Mouse (Mus musculus) frontal cortex, postnatal 10 days (tissue): Measurements from ENCODE around the gene Szt2.
A peak's percentile ranks its signal among the peaks of the same experiment; 100 is the strongest.

Source experiments
- DNase-seq, 2 experiments: peaks; one replicate each; pipeline ENCODE4 v3.0.0; 2022; ENCODE audit warnings: low spot score in 2 of 2, mixed read lengths in 1 of 2

Szt2 gene

DNA sequence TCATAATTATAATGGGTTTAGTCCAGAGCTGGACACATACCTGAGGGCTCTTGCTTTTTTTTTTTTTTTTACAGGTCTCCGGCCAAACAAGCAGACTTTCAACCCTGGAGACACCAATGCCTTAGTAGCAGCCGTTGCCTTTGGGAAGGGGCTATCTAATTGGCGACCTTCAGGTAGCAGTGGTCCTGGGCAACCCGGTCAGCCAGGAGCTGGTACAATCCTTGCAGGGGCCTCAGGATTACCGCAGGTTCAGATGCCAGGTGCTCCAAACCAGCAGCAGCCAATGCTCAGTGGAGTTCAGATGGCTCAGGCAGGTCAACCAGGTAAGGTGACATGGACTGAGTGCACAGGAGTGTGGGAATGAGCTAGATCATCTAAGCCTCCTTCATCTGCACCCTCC lies 4.5 kb upstream of the Szt2 start:
- no peak for DNase-seq

DNA sequence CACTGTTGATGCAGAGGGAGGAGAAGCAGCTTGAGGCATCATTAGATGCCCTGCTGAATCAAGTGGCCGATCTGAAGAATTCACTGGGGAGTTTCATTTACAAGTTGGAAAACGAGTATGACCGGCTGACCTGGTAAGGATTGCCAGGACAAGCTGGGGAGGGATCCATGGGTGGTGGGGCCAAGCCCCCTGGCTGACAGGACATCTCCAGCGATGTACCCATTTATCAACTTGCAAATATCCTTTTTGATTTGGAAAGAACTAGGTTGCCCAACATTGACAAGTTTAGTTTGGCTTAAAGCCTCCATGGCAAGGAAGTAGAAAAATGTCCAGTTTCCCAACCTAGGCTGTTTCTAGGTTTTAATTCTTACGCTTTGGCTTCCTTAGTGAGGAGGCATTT lies 1.8 kb upstream of the Szt2 start:
- DNase-seq: no peak

GRCm38 (mm10) chr4:118402701-118403100 lies 6.4 kb downstream of the Szt2 start:
- no peak for DNase-seq

DNA sequence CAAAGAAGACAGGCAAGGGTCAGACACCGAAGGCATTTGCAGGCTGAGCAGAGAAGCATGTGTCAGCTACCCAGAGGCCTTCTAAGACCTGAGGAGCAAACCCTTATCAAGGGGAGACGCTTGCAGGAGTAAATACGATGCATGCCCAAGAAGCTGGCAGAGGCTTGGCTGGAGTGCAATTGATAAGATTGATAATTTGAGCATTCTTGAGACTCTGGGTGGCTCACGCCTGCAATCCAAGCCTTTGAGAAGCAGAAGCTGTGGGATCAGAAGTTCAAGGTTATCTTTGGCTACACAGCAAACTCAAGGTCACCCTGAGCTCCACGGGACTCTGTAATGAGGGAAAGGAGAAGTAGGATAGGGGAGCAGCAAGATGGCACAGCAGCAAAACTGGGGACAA lies 7.2 kb downstream of the Szt2 start:
- DNase-seq: no peak

GRCm38 (mm10) chr4:118401421-118401820 lies 7.7 kb downstream of the Szt2 start:
- DNase-seq: no peak

- no peak for DNase-seq
These were observed 10.7 kb downstream of the Szt2 start for GRCm38 (mm10) chr4:118398400-118398799.

DNA sequence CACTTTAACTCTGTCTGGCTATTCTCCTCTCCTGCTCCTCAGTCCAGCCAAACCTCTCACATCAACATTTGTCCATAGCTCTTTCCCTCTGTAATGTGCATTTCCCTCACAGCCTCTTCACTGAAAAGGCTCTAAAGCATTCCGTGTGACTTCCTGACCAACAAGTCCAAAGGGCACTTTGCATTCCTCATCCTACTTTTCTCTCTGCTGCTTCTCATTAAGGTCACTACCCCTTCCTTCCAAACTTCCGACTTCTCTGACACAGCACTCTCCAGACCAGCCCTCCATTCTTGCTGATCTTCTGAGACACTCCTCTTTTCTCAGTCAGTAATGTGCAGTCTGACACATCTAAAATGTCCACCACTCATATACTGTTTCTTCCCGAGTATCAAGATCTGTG lies 12.6 kb downstream of the Szt2 start:
- DNase-seq: no peak

DNA sequence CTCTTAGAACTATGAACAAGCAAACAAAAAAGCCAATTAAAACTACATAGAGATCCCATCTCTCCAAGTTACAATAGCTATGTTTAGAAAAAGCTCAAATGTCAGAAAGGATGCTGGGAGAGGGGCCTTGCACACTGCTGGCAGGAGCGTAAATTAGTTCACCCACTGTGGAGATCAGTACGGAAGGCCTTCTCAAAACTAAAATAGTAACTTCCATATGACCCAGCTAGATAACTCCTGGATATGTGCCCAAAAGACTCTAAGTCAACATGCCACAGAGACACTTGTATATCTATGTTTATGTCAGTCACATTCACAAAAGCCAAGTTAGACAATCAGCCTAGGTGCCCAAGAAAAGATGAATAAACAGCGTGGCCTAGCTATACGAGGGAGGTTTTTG lies 13.8 kb downstream of the Szt2 start:
- no peak for DNase-seq

DNA sequence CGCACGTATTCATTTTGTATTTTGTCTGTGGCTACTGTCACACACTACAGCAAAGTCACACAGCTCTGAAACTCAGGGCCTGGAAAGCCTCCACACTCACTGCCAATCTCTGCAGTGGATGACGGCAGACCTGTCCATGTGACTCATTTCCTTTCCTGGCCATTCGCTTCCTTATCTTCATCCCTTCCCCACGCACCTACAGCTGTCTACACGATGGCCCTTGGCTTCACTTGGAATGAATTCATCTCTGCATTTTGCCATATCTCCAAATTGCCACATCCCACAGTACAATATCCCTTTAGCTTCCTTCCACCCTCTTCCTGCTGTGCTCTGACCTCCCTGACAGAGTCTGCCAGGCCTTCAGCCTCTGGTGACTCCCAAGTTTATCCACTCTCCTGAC lies 14.6 kb downstream of the Szt2 start:
- no peak for DNase-seq

- no peak for DNase-seq
These were observed 18.9 kb downstream of the Szt2 start for GRCm38 (mm10) chr4:118390146-118390545.

DNA sequence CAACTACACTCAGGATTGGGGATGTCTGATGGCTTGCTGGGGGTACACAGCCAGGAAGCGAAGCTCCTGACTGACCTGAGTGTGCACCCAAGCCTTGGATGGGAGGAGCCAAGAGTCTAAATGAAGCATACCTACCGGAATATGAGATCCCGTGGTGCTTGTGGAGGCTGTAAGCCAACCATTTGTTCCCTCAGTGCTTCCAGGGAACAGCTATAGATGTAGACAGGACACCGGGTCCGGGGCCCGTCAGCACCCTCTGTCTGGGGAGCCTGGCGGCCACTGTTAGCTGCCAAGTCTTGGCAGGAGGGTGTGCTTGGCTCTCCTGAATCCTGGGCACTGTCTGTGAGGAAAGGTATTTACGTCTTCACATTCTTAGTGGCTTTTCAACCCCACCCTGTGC lies 21.8 kb downstream of the Szt2 start:
- DNase-seq: no peak

DNA sequence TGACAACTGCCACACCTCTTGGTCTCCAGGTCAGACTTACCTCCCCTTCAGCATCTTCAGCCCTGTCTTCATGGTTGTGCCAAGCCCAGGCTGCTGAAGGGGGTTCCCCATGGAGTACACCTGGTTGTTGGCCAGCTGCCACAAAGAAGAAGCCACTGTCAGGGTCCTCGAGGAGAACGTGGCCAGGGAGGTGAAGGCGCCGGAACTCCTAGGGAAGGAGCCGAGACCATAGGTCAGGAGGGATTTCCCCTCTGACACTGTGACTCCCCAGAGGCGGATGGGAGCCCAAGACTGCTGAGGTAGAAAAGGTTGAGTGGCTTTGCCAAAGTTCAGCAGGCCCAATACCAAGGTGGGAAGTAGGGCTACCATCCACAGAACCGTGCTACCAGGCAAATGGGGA lies 25.8 kb downstream of the Szt2 start:
- no peak for DNase-seq

GRCm38 (mm10) chr4:118375999-118376398 lies 33.1 kb downstream of the Szt2 start:
- DNase-seq: no peak

DNA sequence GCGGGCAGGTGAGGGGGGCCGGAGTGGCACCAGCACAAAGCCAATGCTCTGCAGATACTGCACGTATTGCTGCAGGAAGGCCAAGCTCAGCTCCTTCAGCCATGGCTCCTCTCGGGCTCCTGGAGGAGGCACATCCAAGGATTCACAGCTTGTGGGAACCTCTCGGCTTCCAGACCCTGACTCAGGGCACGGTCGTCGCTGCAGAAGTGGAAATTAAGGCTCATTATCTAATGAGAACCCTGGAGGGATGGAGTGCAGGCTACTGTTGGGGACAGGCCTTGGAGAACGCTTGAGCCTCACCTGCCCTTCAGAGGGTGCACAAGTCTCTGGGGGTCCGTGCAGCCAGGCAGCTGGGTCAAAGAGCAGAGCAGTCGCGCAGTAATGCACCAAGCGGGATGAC lies 37.3 kb downstream of the Szt2 start:
- DNase-seq: no peak

DNA sequence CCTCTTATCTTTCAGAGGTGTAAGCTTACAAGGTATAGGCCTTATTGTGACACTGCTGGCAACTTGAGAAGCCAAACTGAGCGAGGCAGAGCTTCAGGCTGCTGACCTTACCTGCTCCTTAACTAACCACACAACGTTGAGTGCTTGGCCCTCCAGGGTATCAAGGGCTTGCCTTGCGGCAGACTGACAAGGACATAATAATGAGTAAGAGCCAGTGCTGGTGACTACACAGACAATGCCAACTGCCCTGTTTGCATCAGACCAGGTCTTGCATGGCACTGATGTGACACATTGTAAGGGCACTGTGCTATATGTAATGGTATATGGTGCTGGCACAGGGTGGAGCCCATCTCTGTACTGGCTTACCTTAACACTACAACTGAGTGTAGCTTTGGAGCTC lies 40.5 kb downstream of the Szt2 start:
- no peak for DNase-seq

DNA sequence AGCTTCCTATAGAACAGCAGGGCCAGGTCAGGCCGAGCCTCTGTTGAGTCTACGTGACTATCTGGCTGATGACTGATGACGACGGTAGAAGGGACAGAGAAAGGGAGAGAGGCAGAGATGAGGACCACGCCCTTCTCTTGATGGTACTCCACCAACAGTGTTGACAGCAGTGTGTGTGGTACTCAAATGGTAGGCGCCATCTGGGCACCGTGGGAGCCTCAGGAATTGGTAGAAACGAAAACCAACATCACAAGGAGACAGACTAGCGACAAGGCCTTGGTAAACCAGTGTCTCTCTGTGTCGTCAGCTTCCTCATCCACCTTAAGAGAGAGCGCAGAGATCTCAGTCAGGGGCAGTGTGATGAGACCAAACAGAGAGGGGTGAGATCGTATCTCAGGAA lies 41.5 kb downstream of the Szt2 start:
- no peak for DNase-seq

DNA sequence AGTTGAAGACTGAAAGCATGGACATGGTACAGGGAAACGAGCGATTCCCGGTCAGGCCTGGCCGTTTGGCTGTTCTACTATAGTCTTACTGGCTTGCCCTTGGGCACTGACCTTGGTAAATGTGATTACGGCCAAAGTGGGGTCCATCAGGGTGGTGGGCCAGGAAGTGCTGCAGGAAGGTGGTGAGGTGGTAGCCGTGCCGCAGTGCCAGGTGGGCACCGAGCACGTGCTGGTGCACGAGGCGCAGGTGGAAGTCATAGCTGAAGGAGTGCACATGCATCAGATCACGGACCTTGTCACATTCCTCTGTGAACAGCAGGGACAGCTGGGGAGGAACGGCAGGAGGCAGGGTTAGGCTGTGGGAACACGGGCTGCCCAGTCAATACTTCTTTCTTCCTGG lies 43.1 kb downstream of the Szt2 start:
- no peak for DNase-seq

GRCm38 (mm10) chr4:118364641-118365040 lies 44.4 kb downstream of the Szt2 start:
- no peak for DNase-seq

DNA sequence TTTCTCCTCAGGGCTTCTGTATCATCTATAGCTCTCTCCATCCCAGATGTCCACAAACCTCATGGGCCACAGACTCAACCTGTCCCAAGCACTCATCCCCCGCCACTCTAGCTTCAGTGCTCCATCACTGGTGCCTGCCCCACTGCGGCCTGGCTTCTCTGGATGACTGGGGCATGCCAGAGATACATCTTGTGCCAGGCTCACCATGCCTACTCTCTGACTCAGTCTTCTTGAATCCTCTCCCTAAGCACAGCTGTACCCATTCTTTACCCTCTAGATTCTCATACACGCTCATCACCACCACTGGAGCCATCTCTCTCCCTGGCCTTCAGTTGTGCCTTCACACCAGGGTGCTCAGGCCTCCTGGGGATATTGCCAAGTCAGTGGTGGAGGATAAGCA lies 45.1 kb downstream of the Szt2 start:
- no peak for DNase-seq

DNA sequence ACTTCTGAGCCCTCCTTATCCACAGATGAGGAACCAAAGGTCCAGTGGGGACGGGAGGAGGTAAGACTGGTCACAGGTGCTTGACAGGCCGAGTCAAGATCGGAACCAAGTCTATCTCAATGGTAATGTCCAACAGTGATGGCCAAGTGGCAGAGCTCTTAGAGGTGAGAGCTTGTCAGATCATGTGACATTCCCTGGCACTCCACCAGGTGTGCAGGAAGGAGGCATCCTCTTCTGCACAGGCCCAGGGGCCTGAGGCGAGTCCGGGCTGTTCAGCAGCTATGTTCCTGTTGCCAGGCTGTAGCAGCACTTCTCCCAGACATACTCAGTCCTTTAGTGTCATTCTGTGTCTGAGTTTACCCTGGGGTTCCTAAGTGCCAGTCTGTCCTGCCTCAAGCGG lies 46.2 kb downstream of the Szt2 start:
- no peak for DNase-seq

- no peak for DNase-seq
These were observed 47.6 kb downstream of the Szt2 start for GRCm38 (mm10) chr4:118361451-118361850.

GRCm38 (mm10) chr4:118359896-118360720 lies 49.0 kb downstream of the Szt2 start:
- peak in 1 of 2 experiments; percentile 65 for DNase-seq

- DNase-seq: no peak
These were observed 49.7 kb downstream of the Szt2 start for GRCm38 (mm10) chr4:118359211-118359895.
